Mouse (Mus musculus) erythroblast, embryonic 14.5 days (primary cell): ENCODE results near the gene Gm7534.

Source experiments
- GATA1 ChIP-seq: IDR thresholded peaks from 2 replicates; pipeline ENCODE4 v1.6.1; 2012; ENCODE audit warnings: low read length, inconsistent platforms, mixed read lengths
- TAL1 ChIP-seq: IDR thresholded peaks from 3 replicates; pipeline ENCODE4 v1.6.1; 2012; ENCODE audit warnings: low read length, inconsistent platforms, mixed read lengths

DNA sequence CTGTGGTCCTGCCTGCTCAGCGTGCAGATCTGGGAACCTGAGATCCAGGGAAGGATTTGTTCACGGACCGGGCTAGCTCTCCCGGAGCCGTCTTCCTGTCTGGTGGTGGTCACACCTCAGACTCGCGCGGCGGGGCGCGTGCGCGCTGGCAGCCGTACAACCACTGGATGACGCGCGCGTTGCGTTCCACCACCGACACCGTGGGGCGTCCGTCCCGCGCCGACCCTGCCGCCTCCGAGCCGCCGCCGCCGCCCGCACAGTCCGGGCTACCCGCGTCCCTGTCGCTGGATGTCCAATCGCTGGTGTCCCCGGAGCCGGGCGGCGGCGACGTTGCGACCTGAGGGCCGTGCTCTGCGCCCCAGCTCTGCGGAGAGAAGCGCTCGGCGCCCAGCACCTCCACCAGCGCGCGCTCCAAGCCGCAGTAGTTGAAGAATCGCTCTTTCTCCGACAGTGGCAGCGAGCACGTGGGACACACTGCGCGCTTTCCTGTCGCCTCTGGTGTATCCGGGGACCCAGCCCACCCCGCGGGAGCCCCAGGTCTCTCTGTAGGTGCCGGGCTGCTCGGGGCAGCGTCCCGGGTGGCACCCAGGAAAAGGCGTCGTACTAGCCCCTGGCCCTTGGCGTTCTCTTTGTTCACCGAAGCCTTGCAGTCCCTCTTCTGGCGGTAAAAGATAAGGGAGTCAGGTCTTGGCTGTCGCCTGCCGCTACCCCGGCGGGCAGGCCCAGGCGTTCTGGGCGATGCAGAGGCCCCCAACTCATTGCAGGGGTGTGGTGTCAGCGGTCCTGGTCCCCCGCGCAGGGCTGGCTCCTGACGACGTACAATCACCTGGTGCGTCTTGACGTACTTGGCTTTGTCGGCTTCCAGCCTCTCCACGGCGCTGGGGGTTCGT, 48.7 kb upstream of the Gm7534 start:
- TF ChIP-seq GATA1 (no peak), TAL1 (no peak)
